Mouse (Mus musculus) neural tube, embryonic 10.5 days (tissue): ENCODE data around the gene Ankfn1.

Experiments used
- DNase-seq: peaks from one replicate; pipeline ENCODE4 v3.0.0-alpha.2; 2017; ENCODE audit warnings: low spot score; ENCODE audit errors: extremely low spot score

The Ankfn1 gene

GRCm38 (mm10) chr11:89676922-89677321 lies 100.5 kb downstream of the Ankfn1 start:
- no peak for DNase-seq

GRCm38 (mm10) chr11:89673916-89674507 lies 103.4 kb downstream of the Ankfn1 start:
- DNase-seq: no peak

- no peak for DNase-seq
Measured at GRCm38 (mm10) chr11:89672510-89673085, 104.9 kb downstream of the Ankfn1 start.

GRCm38 (mm10) chr11:89665170-89665880 lies 112.1 kb downstream of the Ankfn1 start:
- no peak for DNase-seq

GRCm38 (mm10) chr11:89659048-89659447 lies 118.4 kb downstream of the Ankfn1 start:
- DNase-seq: no peak

- no peak for DNase-seq
Measured at GRCm38 (mm10) chr11:89656556-89656955, 120.9 kb downstream of the Ankfn1 start.

- DNase-seq: no peak
Measured at GRCm38 (mm10) chr11:89635740-89636139, 141.7 kb downstream of the Ankfn1 start.

GRCm38 (mm10) chr11:89631315-89631714 lies 146.1 kb downstream of the Ankfn1 start:
- no peak for DNase-seq

GRCm38 (mm10) chr11:89628562-89628961 lies 148.9 kb downstream of the Ankfn1 start:
- DNase-seq: no peak

GRCm38 (mm10) chr11:89627232-89627631 lies 150.2 kb downstream of the Ankfn1 start:
- no peak for DNase-seq

GRCm38 (mm10) chr11:89623698-89624445 lies 153.6 kb downstream of the Ankfn1 start:
- no peak for DNase-seq

GRCm38 (mm10) chr11:89619955-89620354 lies 157.5 kb downstream of the Ankfn1 start:
- DNase-seq: no peak

- no peak for DNase-seq
Measured at GRCm38 (mm10) chr11:89615806-89616205, 161.6 kb downstream of the Ankfn1 start.

GRCm38 (mm10) chr11:89611596-89611995 lies 165.9 kb downstream of the Ankfn1 start:
- DNase-seq: no peak

GRCm38 (mm10) chr11:89608071-89608470 lies 169.4 kb downstream of the Ankfn1 start:
- no peak for DNase-seq

GRCm38 (mm10) chr11:89607270-89607669 lies 170.2 kb downstream of the Ankfn1 start:
- no peak for DNase-seq

GRCm38 (mm10) chr11:89606346-89606745 lies 171.1 kb downstream of the Ankfn1 start:
- no peak for DNase-seq

GRCm38 (mm10) chr11:89602966-89603365 lies 174.5 kb downstream of the Ankfn1 start:
- DNase-seq: no peak

- DNase-seq: no peak
Measured at GRCm38 (mm10) chr11:89600921-89601515, 176.4 kb downstream of the Ankfn1 start.

- no peak for DNase-seq
Measured at GRCm38 (mm10) chr11:89590273-89590874, 187.1 kb downstream of the Ankfn1 start.

GRCm38 (mm10) chr11:89586341-89586740 lies 191.1 kb downstream of the Ankfn1 start:
- DNase-seq: no peak
